Mouse (Mus musculus): ENCODE measurements at regions not wholly inside any gene's neighbourhood (a gene's known extent, or its start where the extent isn't known, plus 50 kb on each side); places are given as distances from the start of the nearest gene placed in this dataset.
A peak's percentile ranks its signal among the peaks of the same experiment; 100 is the strongest.

DNA sequence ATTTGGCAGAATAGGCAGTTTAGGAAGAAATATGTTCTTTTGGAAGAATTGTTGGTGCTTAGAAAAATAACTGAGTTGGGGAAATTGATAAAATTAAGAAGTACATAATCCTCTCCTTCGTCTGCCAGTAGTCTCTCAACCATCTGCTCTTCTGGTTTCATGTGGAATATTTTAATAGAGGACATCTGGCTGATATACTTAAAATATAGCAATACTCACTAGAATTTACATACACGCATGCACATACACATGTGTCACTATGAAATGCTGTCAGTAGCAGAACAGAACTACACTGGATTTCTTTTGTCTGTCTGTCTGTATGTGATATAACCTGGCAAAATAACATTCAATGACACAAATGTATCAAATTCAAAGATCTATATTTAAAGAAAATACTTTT, 168.4 kb upstream of the 1700003H04Rik start:
- no peak overlapping the region for H3K4me3 ChIP-seq (ENCODE audit: low read depth, low read length)
- DNase-seq (ENCODE audit: low spot score), result no peak
- WGBS, result 84% methylated on average over 2 of the region's 2 CpGs

DNA sequence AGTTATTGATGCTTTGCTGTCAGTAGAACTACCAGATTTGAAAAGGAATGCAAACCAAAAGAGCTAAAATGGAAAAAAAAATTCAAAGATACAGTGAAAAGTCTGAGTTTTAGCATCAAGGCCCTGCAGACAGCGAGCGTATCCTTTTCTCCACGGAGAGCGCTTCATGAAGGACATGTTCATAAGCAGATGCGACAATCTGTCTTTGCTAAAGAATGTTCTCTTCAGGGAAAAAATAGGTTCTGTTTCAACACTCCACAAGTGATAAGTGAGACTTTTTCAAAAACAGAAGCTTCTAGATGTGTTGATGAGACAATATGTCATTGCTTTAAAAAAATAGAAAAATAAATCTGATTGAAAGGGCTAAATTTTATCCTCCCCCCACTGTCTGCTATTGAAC, 147.4 kb upstream of the 1700003H04Rik start:
- H3K27me3 ChIP-seq (ENCODE audit: control insufficient read depth, insufficient read depth, low read length), result no peaks in the 10 kb centered on the region
- 91% methylated on average over 5 of the region's 5 CpGs for WGBS
- no peaks in the 10 kb centered on the region for H3K4me1 ChIP-seq (ENCODE audit: control insufficient read depth, insufficient read depth, low read length)
- H3K4me3 ChIP-seq (ENCODE audit: low read depth, low read length), result no peak overlapping the region
- no peak overlapping the region for H3K27ac ChIP-seq (ENCODE audit: low read depth, low read length)
- H3K4me2 ChIP-seq (ENCODE audit: low read depth), result no peak overlapping the region
- no peaks in the 10 kb centered on the region for H3K9me3 ChIP-seq (ENCODE audit: control insufficient read depth, low read length)
- DNase-seq (ENCODE audit: low spot score) (no peak), ATAC-seq (ENCODE audit: insufficient read depth, low FRiP score, low TSS enrichment) (no peak)
- H3K36me3 ChIP-seq (ENCODE audit: control insufficient read depth, insufficient read depth, low read length), result no peaks in the 10 kb centered on the region
- H3K9ac ChIP-seq (ENCODE audit: low read length), result no peak overlapping the region

More for the DNA sequence above, 168.4 kb upstream of the 1700003H04Rik start:
- Histone ChIP-seq H3K9me3 (ENCODE audit: control insufficient read depth, low read length) (no peaks in the 10 kb centered on the region), H3K4me1 (ENCODE audit: control insufficient read depth, insufficient read depth, low read length) (no peaks in the 10 kb centered on the region), H3K4me2 (ENCODE audit: low read depth) (no peak overlapping the region), H3K36me3 (ENCODE audit: control insufficient read depth, insufficient read depth, low read length) (no peaks in the 10 kb centered on the region), H3K9ac (ENCODE audit: low read length) (no peak overlapping the region), H3K27me3 (ENCODE audit: control insufficient read depth, insufficient read depth, low read length) (no peaks in the 10 kb centered on the region), H3K27ac (ENCODE audit: low read depth, low read length) (no peak overlapping the region)
- no peak for ATAC-seq (ENCODE audit: insufficient read depth, low FRiP score, low TSS enrichment)

DNA sequence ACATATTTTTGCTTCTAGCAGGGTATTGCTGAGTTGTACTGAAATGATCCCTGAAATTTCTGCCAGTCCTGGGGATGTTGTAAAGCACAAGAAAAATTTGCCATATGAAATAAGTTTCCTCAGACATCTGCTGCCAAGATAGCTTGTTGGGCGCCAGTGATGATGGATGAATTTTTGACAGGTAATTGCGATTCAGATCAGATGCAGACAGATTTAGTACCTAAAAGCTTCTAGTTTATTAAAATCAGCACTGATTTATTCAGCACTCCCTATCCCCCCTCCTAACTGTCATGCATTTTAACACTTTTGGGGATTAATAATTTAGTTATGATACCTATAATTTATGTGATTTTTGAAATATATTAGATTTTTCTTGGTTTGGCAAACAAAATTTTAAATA, 131.3 kb upstream of the 1700003H04Rik start:
- DNase-seq (ENCODE audit: low spot score), result no peak
- Histone ChIP-seq H3K9ac (ENCODE audit: low read length) (no peak overlapping the region), H3K36me3 (ENCODE audit: control insufficient read depth, insufficient read depth, low read length) (no peaks in the 10 kb centered on the region), H3K4me1 (ENCODE audit: control insufficient read depth, insufficient read depth, low read length) (no peaks in the 10 kb centered on the region), H3K4me3 (ENCODE audit: low read depth, low read length) (no peak overlapping the region), H3K9me3 (ENCODE audit: control insufficient read depth, low read length) (no peaks in the 10 kb centered on the region), H3K4me2 (ENCODE audit: low read depth) (no peak overlapping the region), H3K27ac (ENCODE audit: low read depth, low read length) (no peak overlapping the region), H3K27me3 (ENCODE audit: control insufficient read depth, insufficient read depth, low read length) (no peaks in the 10 kb centered on the region)
- WGBS, result 84% methylated on average over 2 of the region's 2 CpGs
- no peak for ATAC-seq (ENCODE audit: insufficient read depth, low FRiP score, low TSS enrichment)

DNA sequence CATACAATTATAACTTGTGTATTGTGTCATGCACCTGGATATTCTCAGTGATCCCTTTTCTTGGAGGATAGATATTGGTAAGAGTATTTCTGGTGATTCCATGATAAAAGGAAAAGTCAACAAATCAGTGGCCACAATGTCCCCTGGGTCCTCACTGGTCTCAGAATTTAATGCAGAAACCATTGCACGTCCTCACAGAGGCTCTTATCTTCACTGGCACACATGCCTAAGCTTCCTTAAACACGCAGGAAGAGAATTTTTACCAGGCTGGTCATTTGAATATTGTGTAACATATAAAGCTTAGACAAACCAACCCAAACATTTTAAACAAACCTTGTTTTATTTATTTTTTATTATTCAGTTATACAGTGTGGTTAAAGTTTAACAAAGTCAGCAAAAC, 92.7 kb upstream of the 1700003H04Rik start:
- no peak overlapping the region for H3K4me3 ChIP-seq (ENCODE audit: low read depth, low read length)
- no peak overlapping the region for H3K4me2 ChIP-seq (ENCODE audit: low read depth)
- DNase-seq (ENCODE audit: low spot score) (no peak), ATAC-seq (ENCODE audit: insufficient read depth, low FRiP score, low TSS enrichment) (no peak)
- WGBS, result 68% methylated on average over 2 of the region's 2 CpGs
- H3K27ac ChIP-seq (ENCODE audit: low read depth, low read length), result no peak overlapping the region
- no peaks in the 10 kb centered on the region for H3K9me3 ChIP-seq (ENCODE audit: control insufficient read depth, low read length)
- no peaks in the 10 kb centered on the region for H3K4me1 ChIP-seq (ENCODE audit: control insufficient read depth, insufficient read depth, low read length)
- no peaks in the 10 kb centered on the region for H3K36me3 ChIP-seq (ENCODE audit: control insufficient read depth, insufficient read depth, low read length)
- no peaks in the 10 kb centered on the region for H3K27me3 ChIP-seq (ENCODE audit: control insufficient read depth, insufficient read depth, low read length)
- H3K9ac ChIP-seq (ENCODE audit: low read length), result no peak overlapping the region

DNA sequence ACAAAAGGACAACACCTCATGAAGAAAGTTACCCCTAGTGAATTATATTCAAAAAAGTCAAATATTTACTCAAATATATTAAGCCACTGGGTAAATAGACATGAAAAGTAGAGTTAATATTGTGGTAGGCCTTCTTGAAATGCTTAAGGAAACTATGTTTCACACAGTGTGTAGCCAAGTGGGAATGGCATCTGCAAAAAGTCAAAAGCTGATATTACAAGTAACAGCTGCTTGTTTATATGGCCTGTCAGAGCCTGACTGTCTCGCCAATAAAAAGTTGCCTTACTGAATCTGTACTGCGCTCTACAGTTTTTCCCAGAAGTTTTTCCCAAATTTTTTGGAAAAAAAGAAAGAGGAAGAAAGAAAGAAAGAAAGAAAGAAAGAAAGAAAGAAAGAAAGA, 77.3 kb upstream of the 1700003H04Rik start:
- Histone ChIP-seq H3K9ac (ENCODE audit: low read length) (no peak overlapping the region), H3K27me3 (ENCODE audit: control insufficient read depth, insufficient read depth, low read length) (no peaks in the 10 kb centered on the region), H3K4me2 (ENCODE audit: low read depth) (no peak overlapping the region), H3K9me3 (ENCODE audit: control insufficient read depth, low read length) (no peaks in the 10 kb centered on the region), H3K36me3 (ENCODE audit: control insufficient read depth, insufficient read depth, low read length) (no peaks in the 10 kb centered on the region), H3K4me3 (ENCODE audit: low read depth, low read length) (no peak overlapping the region), H3K4me1 (ENCODE audit: control insufficient read depth, insufficient read depth, low read length) (no peaks in the 10 kb centered on the region), H3K27ac (ENCODE audit: low read depth, low read length) (no peak overlapping the region)
- WGBS, result 91% methylated on average over 2 of the region's 2 CpGs
- ATAC-seq (ENCODE audit: insufficient read depth, low FRiP score, low TSS enrichment) (no peak), DNase-seq (ENCODE audit: low spot score) (no peak)

DNA sequence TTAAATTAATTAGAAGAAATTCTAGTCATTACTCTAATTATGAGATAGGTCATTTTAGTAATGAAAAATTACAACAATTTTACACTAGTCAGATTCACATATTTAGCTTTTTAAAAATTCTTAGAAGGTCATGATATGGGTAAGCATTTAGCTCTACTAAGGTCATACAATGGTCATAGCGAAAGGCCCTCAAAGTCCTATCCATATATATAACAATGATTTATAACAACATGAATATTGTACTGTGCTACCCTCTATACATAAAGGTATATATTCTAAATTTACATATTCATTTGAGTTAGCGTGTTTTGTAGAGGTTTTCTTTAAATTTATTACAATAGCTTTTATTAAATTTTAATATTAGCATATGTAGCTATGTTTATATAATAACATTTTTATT, 52.5 kb upstream of the 1700003H04Rik start:
- Histone ChIP-seq H3K36me3 (ENCODE audit: control insufficient read depth, insufficient read depth, low read length) (no peaks in the 10 kb centered on the region), H3K27me3 (ENCODE audit: control insufficient read depth, insufficient read depth, low read length) (no peaks in the 10 kb centered on the region), H3K9ac (ENCODE audit: low read length) (no peak overlapping the region), H3K27ac (ENCODE audit: low read depth, low read length) (no peak overlapping the region), H3K4me1 (ENCODE audit: control insufficient read depth, insufficient read depth, low read length) (no peaks in the 10 kb centered on the region), H3K4me3 (ENCODE audit: low read depth, low read length) (no peak overlapping the region), H3K4me2 (ENCODE audit: low read depth) (no peak overlapping the region), H3K9me3 (ENCODE audit: control insufficient read depth, low read length) (no peaks in the 10 kb centered on the region)
- DNase-seq (ENCODE audit: low spot score), result no peak
- WGBS, result 89% methylated on average over 2 of the region's 2 CpGs
- ATAC-seq (ENCODE audit: insufficient read depth, low FRiP score, low TSS enrichment), result peak; percentile 29; the same call in 1 of the 2 replicates
